Mouse (Mus musculus) E14TG2a.4 (cell line): ENCODE results near the gene Wdr3.

Experiments
- CTCF ChIP-seq: conservative IDR thresholded peaks from 2 replicates; pipeline ENCODE4 v1.5.1; 2014; ENCODE audit warnings: low read length
- POU5F1 ChIP-seq: IDR thresholded peaks from 2 replicates; pipeline ENCODE4 v1.6.1; 2014; ENCODE audit warnings: low read length, borderline replicate concordance

DNA sequence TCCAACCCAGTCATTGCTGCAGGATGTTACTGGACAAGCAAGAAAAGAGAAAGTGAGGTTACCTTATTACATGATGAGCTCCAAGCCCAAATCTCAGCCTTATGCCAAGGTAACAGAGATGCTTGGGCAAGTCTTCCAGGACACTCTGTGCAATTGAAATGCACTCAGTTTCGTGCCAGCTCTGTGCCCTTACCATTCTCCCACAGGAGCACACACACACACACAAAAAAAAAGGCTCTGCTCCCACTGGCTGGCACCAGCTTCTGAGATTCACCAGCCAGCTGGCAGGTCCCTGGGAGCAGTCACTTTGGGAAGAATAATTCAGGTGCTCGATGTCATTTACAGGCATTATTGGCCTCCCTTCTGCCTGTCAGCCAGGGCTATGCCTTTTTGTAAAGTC, 55.5 kb downstream of the Wdr3 start:
- TF ChIP-seq CTCF, result no peak
- TF ChIP-seq POU5F1, result no peak
